Mouse (Mus musculus): Measurements from ENCODE around the gene Trabd2b. TPM values are rescaled to one million over a fixed set of nuclear protein-coding genes. Genes with fewer than 3 reads are reported as not detected.
A peak's percentile ranks its signal among the peaks of the same experiment; 100 is the strongest.

Trabd2b gene
- polyA plus RNA-seq, 1 experiment from 2014 or later = 0.50 TPM

DNA sequence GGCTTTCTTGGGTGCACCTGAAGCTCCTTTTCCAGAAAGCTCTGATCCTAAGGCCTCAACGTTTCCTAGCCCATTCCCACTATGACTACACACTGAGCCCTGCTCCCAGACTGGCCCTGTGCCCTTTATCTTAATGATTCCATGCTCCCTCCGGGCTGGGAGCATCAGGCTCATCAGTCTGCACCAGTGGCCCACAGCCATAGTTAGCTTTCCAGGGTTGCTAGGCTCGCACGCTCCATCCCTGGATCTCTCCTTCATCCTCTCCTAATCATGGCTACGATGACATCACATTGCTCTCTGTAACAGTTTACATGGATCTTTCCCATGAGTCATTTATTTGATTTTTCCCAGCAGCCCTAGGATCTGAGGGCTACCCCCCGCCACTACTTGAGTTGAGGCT is 103.1 kb downstream of the Trabd2b start:
- Histone ChIP-seq H3K4me3 (ENCODE audit: low read length) (no peak overlapping the region), H3K27me3 (replicated peaks; ENCODE audit: control insufficient read depth, insufficient read depth, low read length) (no peaks in the 10 kb centered on the region), H3K9ac (ENCODE audit: low read depth, low read length) (no peak overlapping the region), H3K4me2 (ENCODE audit: low read length) (no peak overlapping the region), H3K4me1 (ENCODE audit: control insufficient read depth, insufficient read depth, low read depth, low read length) (no peaks in the 10 kb centered on the region; the same call in 1 of the 2 replicates), H3K9me3 (ENCODE audit: control insufficient read depth, low read length) (no peaks in the 10 kb centered on the region), H3K36me3 (ENCODE audit: control insufficient read depth, insufficient read depth, low read length) (no peaks in the 10 kb centered on the region), H3K27ac (ENCODE audit: low read depth, low read length) (no peak overlapping the region)
- WGBS = 88% methylated on average over 6 of the region's 6 CpGs
- no peak for ATAC-seq

DNA sequence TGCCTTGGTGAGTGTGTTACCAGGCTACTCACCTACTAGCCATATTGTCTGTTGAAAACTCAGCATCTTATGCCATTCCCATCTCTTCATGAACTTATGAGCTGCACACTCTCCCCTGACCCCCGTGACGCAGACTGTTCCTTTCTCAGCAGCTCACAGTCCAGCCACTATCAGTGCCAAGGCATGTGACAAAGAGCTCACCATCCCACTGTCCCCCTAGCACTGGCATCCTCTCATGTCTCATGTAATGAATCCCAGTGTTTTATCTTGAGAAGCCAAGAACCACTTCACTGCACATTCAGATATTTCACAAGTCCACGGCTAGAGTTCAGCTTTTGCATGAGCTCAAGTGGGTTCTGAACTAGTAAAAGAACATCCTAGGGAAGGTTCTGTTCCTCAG is 105.1 kb downstream of the Trabd2b start:
- Histone ChIP-seq H3K36me3 (ENCODE audit: control insufficient read depth, insufficient read depth, low read length) (no peaks in the 10 kb centered on the region), H3K9me3 (ENCODE audit: control insufficient read depth, low read length) (no peaks in the 10 kb centered on the region), H3K27ac (ENCODE audit: low read depth, low read length) (no peak overlapping the region), H3K4me1 (ENCODE audit: control insufficient read depth, insufficient read depth, low read depth, low read length) (no peaks in the 10 kb centered on the region), H3K4me3 (ENCODE audit: low read length) (no peak overlapping the region), H3K4me2 (ENCODE audit: low read length) (no peak overlapping the region), H3K27me3 (replicated peaks; ENCODE audit: control insufficient read depth, insufficient read depth, low read length) (no peaks in the 10 kb centered on the region), H3K9ac (ENCODE audit: low read depth, low read length) (no peak overlapping the region)
- no peak for ATAC-seq
- WGBS = 94% methylated on average over 3 of the region's 3 CpGs

DNA sequence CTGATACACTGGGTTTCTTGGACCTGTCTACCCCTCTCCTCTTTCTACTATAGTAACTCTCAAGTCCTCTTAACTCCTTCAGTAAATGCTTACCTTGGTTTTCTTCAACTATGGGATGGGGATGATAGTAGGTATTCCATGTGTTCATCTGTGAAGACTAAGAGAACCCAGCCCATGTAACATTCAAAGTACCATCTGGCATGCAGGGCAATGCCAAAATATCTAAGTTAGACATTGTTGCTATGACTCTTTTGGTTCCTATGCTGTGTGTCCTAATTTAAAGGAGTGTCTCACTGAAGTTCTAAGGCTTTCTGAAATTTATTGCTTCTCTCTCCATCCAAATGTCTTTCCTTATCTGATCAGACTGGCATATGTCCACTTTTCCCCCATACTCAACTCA is 106.6 kb downstream of the Trabd2b start:
- no peak for ATAC-seq
- Histone ChIP-seq H3K27me3 (replicated peaks; ENCODE audit: control insufficient read depth, insufficient read depth, low read length) (no peaks in the 10 kb centered on the region), H3K4me2 (ENCODE audit: low read length) (no peak overlapping the region), H3K27ac (ENCODE audit: low read depth, low read length) (no peak overlapping the region), H3K4me1 (ENCODE audit: control insufficient read depth, insufficient read depth, low read depth, low read length) (no peaks in the 10 kb centered on the region), H3K36me3 (ENCODE audit: control insufficient read depth, insufficient read depth, low read length) (no peaks in the 10 kb centered on the region), H3K9ac (ENCODE audit: low read depth, low read length) (no peak overlapping the region), H3K4me3 (ENCODE audit: low read length) (no peak overlapping the region), H3K9me3 (ENCODE audit: control insufficient read depth, low read length) (no peaks in the 10 kb centered on the region)

DNA sequence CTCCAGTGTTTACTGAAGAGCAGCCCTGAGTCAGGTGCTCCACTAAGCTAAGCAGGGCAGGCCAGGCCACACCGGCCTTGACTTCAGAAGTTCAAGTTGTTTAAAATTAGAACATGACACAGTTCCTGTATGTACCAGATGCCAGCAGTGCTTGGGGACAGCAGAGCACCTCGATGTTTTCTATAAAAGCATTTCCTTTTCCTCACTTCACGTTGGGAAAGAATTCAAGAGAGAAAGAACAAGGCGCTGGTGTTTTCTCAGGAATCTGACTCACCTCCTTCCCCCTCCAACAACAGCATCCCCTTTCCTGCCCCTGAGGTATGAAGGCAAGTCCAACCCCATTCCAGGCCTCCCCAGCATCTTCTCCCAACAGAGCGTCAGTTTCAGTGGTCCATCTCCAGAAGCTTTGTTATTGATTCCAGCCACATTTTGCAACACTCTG is 108.8 kb downstream of the Trabd2b start:
- 74% methylated on average over 5 of the region's 5 CpGs for WGBS
- H3K4me1 ChIP-seq (ENCODE audit: control insufficient read depth, insufficient read depth, low read depth, low read length) = no peaks in the 10 kb centered on the region
- no peak overlapping the region for H3K9ac ChIP-seq (ENCODE audit: low read depth, low read length)
- H3K9me3 ChIP-seq (ENCODE audit: control insufficient read depth, low read length) = no peaks in the 10 kb centered on the region
- no peak overlapping the region for H3K4me3 ChIP-seq (ENCODE audit: low read length)
- no peaks in the 10 kb centered on the region for H3K27me3 ChIP-seq (replicated peaks; ENCODE audit: control insufficient read depth, insufficient read depth, low read length)
- H3K27ac ChIP-seq (ENCODE audit: low read depth, low read length) = no peak overlapping the region
- ATAC-seq = no peak
- no peaks in the 10 kb centered on the region for H3K36me3 ChIP-seq (ENCODE audit: control insufficient read depth, insufficient read depth, low read length)
- H3K4me2 ChIP-seq (ENCODE audit: low read length) = no peak overlapping the region

DNA sequence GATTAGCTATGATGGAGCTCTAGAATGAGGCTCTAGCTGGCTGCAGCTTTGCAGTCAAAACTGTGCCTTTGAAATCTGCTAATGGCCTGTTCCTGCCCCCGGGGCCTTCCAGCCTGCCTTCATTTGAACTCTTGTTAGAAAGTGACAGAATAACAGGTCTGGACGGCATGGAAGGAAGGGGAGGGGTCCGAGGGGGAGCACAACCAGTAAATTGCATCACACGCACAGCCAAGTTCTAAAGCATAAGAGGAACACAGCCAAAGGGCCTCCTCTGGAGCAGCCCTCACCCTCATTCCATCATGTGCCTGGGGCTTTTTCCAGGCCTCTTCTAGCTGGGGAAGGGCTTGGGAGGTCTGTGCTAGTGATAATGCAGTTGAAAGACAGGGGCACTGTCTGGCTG is 110.1 kb downstream of the Trabd2b start:
- 39% methylated on average over 4 of the region's 4 CpGs for WGBS
- no peak overlapping the region for H3K4me3 ChIP-seq (ENCODE audit: low read length)
- no peaks in the 10 kb centered on the region for H3K4me1 ChIP-seq (ENCODE audit: control insufficient read depth, insufficient read depth, low read depth, low read length)
- no peak overlapping the region for H3K27ac ChIP-seq (ENCODE audit: low read depth, low read length)
- ATAC-seq = peak; percentile 52; the same call in 1 of the 2 replicates
- H3K36me3 ChIP-seq (ENCODE audit: control insufficient read depth, insufficient read depth, low read length) = no peaks in the 10 kb centered on the region
- H3K4me2 ChIP-seq (ENCODE audit: low read length) = no peak overlapping the region
- H3K27me3 ChIP-seq (replicated peaks; ENCODE audit: control insufficient read depth, insufficient read depth, low read length) = no peaks in the 10 kb centered on the region
- no peak overlapping the region for H3K9ac ChIP-seq (ENCODE audit: low read depth, low read length)
- no peaks in the 10 kb centered on the region for H3K9me3 ChIP-seq (ENCODE audit: control insufficient read depth, low read length)

DNA sequence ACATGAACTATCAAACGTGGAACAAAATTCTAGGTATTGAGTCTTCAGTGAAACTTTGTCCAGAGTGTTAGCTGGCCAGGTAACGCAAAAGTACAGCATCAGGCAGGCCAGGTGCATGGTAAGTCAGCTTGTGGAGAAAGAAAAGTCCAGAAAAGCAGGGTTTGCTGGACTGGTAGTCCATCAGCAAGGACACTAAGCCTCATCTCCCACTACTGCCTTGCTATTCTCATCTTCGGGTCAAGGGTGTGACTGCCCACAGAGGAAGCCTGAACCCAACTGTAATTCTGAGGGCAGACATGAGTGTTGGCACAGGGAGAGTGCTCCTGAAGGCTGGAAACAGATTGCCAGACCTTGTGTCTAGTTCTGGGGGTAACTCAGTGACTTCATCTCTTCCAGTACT is 111.5 kb downstream of the Trabd2b start:
- H3K4me3 ChIP-seq (ENCODE audit: low read length) = no peak overlapping the region
- no peak for ATAC-seq
- H3K9me3 ChIP-seq (ENCODE audit: control insufficient read depth, low read length) = no peaks in the 10 kb centered on the region
- WGBS = 87% methylated on average over 3 of the region's 3 CpGs
- no peaks in the 10 kb centered on the region for H3K4me1 ChIP-seq (ENCODE audit: control insufficient read depth, insufficient read depth, low read depth, low read length)
- H3K27me3 ChIP-seq (replicated peaks; ENCODE audit: control insufficient read depth, insufficient read depth, low read length) = no peaks in the 10 kb centered on the region
- no peak overlapping the region for H3K27ac ChIP-seq (ENCODE audit: low read depth, low read length)
- H3K4me2 ChIP-seq (ENCODE audit: low read length) = no peak overlapping the region
- no peak overlapping the region for H3K9ac ChIP-seq (ENCODE audit: low read depth, low read length)
- no peaks in the 10 kb centered on the region for H3K36me3 ChIP-seq (ENCODE audit: control insufficient read depth, insufficient read depth, low read length)

DNA sequence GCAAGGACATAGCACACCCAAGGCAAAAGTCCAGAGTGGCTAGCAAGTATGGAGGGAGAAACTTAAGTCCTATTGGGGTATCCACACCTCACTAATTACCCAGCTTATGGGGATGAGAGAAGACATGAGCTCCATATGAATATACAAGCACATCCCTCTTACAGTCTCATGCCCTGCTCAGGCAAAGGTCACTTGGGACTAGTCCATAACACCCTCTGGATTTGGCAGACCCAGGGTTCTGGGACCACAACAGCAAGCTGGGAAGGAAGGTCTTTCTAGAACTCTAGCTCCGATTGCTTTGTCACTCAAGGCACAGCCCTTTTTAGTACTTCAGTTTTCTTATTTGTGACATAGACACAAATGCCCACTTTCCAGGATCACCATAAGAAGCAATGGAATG is 112.0 kb downstream of the Trabd2b start:
- H3K9me3 ChIP-seq (ENCODE audit: control insufficient read depth, low read length) = no peaks in the 10 kb centered on the region
- no peak overlapping the region for H3K27ac ChIP-seq (ENCODE audit: low read depth, low read length)
- H3K27me3 ChIP-seq (replicated peaks; ENCODE audit: control insufficient read depth, insufficient read depth, low read length) = no peaks in the 10 kb centered on the region
- ATAC-seq = no peak
- H3K4me1 ChIP-seq (ENCODE audit: control insufficient read depth, insufficient read depth, low read depth, low read length) = no peaks in the 10 kb centered on the region
- no peak overlapping the region for H3K4me2 ChIP-seq (ENCODE audit: low read length)
- no peak overlapping the region for H3K9ac ChIP-seq (ENCODE audit: low read depth, low read length)
- no peaks in the 10 kb centered on the region for H3K36me3 ChIP-seq (ENCODE audit: control insufficient read depth, insufficient read depth, low read length)
- no peak overlapping the region for H3K4me3 ChIP-seq (ENCODE audit: low read length)
- WGBS = 100% methylated on average over 1 of the region's 1 CpGs

DNA sequence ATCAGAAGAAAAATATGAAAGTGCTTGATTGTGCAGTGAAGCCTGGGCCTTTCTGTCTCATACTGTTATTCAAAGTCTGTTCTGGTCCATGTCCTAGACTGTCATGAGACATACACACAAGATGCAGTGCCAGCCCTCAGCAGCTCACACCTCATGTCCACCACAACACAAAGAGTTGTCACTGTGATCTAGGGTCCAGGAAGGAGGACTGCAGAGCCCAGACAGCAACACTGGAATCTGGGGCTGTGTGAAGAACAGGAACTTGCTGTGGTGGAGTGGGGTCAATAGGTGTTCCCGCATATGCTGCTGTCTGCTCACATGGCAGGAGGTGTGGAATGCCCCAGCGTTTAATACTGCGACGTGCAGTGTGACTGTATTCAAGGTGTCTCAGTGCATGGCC is 112.8 kb downstream of the Trabd2b start:
- Histone ChIP-seq H3K4me1 (ENCODE audit: control insufficient read depth, insufficient read depth, low read depth, low read length) (no peaks in the 10 kb centered on the region), H3K9ac (ENCODE audit: low read depth, low read length) (no peak overlapping the region), H3K36me3 (ENCODE audit: control insufficient read depth, insufficient read depth, low read length) (no peaks in the 10 kb centered on the region), H3K27ac (ENCODE audit: low read depth, low read length) (no peak overlapping the region), H3K9me3 (ENCODE audit: control insufficient read depth, low read length) (no peaks in the 10 kb centered on the region), H3K4me2 (ENCODE audit: low read length) (no peak overlapping the region), H3K4me3 (ENCODE audit: low read length) (no peak overlapping the region), H3K27me3 (replicated peaks; ENCODE audit: control insufficient read depth, insufficient read depth, low read length) (no peaks in the 10 kb centered on the region)
- 83% methylated on average over 4 of the region's 4 CpGs for whole genome bisulfite sequencing
- ATAC-seq = no peak

DNA sequence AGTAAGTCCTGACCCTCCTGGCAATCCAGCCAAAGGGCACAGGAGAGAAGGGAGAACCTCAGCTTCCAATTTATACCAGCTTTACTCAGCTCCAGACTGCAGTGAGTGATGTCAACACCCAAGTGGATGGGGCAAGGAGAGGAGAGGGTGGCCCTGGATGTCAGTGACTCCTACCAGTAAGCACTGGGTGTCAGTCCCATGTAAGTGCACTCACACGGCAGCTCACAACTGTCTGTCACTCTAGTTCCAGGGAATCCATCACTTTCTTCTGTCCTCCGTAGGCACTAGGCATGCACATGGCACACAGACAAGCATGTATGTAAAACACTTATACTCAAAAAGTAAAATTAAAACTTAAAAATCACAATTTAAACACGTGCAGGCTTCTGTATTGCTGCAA is 113.4 kb downstream of the Trabd2b start:
- H3K9me3 ChIP-seq (ENCODE audit: control insufficient read depth, low read length) = no peaks in the 10 kb centered on the region
- H3K4me2 ChIP-seq (ENCODE audit: low read length) = no peak overlapping the region
- no peak for ATAC-seq
- H3K27ac ChIP-seq (ENCODE audit: low read depth, low read length) = no peak overlapping the region
- H3K4me3 ChIP-seq (ENCODE audit: low read length) = no peak overlapping the region
- no peaks in the 10 kb centered on the region for H3K36me3 ChIP-seq (ENCODE audit: control insufficient read depth, insufficient read depth, low read length)
- no peak overlapping the region for H3K9ac ChIP-seq (ENCODE audit: low read depth, low read length)
- no peaks in the 10 kb centered on the region for H3K27me3 ChIP-seq (replicated peaks; ENCODE audit: control insufficient read depth, insufficient read depth, low read length)
- no peaks in the 10 kb centered on the region for H3K4me1 ChIP-seq (ENCODE audit: control insufficient read depth, insufficient read depth, low read depth, low read length)
- WGBS = 90% methylated on average over 3 of the region's 3 CpGs
